Mouse (Mus musculus) bone marrow, adult 2 months (tissue): Measurements from ENCODE around the gene Gabra5.

Experiments
- CTCF ChIP-seq: fragments of 200-500 bp; IDR thresholded peaks from 2 replicates; pipeline ENCODE4 v1.5.1; 2011; ENCODE audit warnings: low read length, control low read depth; ENCODE audit not compliant: control insufficient read depth, insufficient read depth
- POLR2A ChIP-seq: fragments of 200-500 bp; IDR thresholded peaks from 2 replicates; pipeline ENCODE4 v1.6.1; 2011; ENCODE audit warnings: low read depth, mild to moderate bottlenecking, control low read depth, low read length, borderline replicate concordance; ENCODE audit not compliant: control insufficient read depth

DNA sequence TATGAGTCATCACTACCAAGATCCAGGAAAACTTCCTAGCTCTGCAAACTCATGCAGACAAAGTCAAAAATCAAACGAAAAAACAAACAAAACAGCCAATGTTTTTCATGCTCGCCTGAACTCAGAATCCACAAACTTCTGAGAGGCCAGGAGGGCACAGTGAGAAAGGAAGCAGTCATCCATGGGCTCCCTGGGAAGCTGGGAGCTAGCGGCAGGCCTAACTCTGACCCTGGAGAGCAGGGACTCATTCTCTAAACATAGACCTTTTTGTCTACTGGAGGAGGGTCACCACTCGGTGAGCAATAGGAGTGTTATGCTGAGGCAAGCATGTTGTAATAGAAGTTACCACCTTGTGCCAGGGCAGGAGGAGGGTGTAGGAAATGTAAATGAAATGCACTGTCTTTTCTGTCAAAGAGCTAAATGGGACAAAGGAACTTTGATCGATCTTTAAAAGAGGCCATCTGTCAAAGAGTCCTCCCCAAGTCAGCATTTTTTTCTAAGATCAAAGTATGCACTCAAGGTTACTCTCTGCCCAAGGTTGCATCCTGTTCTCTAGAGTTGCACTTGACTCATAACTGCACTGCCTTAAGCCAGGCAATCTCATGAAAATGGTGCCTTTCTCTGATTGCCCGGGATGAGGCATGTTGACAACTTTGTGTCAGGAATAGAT lies 151.9 kb downstream of the Gabra5 start:
- TF ChIP-seq CTCF (no peak), POLR2A (no peak)
